Mouse (Mus musculus) c-Kit-positive CD71-positive TER-119-positive erythroid progenitor cells, embryonic 14.5 days (primary cell): Measurements from ENCODE around the gene Rpl41.
A peak's percentile ranks its signal among the peaks of the same experiment; 100 is the strongest.

Source experiments
- DNase-seq: peaks from one replicate; pipeline ENCODE4 v3.0.0-alpha.2; 2013; ENCODE audit warnings: low spot score

Rpl41 gene

DNA sequence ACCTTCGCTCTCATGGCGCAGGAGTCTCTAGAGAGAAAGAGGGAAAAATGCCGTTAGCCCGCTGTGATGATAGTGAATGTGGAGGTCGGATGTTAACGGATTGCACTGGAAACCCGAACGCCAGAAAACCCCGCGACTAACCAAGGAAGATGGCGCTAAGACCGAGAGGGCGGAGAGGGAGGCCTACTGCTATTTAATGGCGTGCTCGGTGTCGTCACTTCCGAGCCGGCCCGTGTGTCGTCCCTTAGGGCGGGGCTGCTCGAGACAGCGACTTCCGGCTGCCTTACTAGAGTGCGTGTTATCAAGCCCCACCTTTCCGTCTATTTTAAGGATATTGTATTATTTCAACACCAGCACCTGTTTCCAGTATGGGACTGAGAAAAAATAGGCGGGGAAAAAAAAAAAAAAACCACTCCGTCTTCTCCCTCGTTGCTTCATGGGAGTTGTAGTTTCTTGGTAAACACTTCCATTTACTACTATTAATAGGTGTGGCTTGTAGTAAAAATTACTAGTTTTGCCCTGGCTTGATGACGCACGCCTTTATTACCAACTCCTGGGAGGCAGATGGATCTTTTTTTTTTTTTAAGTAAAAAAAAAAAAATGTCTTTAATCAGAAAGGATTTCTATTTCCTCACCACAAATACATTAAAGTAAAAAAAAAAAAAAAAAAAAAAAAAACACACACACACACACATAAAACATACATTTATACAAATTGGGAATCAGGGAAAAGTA lies at the start of gene Rpl41:
TSS of gene Rpl41 (minus strand) at position 359 of the 735 bp plus-strand sequence.
- peak; percentile 92 for DNase-seq

- DNase-seq: no peak
Observed at GRCm38 (mm10) chr10:128598476-128598875, 49.4 kb upstream of the Rpl41 start.

- DNase-seq: no peak
Observed at GRCm38 (mm10) chr10:128592797-128593196, 43.7 kb upstream of the Rpl41 start.

DNA sequence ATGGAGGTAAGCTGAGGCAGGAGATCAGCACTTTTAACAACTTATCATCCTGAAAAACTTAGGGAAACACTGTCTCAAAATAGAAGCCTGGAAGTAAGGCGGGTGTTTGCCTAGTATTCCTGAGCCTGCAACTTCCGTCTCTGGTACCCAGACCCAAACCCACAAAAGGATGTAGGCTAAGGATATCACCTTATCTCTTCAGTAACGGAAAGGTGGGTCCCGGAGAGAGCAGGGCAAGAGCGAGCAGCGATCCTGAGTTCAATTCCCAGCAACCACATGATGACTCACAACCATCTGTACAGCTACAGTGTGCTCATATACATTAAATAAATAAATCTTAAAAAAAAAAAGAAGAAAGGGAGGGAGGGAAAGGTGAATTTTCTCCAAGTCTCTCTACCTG lies 42.3 kb upstream of the Rpl41 start:
- DNase-seq: no peak

GRCm38 (mm10) chr10:128590193-128590690 lies 41.1 kb upstream of the Rpl41 start:
- peak; percentile 33 for DNase-seq

- peak; percentile 17 for DNase-seq
Observed at GRCm38 (mm10) chr10:128589464-128590192, 40.5 kb upstream of the Rpl41 start, which contains the start of gene Erbb3. Erbb3 (minus strand) TSS chr10:128589652.

GRCm38 (mm10) chr10:128588775-128589463 lies 39.8 kb upstream of the Rpl41 start:
- no peak for DNase-seq

DNA sequence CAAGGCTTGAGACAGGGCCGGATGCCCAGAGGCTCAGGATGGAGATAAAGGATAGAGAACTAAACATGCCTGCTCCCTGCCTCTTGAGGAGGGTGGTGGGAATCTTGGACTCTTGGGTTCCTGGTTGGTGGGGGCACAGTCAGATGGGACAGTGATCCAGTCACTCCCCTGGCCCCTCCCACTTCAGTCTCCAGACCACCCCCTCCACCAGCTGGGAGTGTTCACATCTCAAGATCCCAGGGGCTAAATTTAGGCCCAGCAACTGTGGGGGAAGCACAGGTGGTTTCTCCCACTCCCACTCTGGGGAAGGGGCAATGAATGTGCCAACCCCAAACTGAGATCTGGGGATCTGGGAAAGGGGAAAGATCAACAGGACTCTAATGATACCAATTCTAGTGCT lies 39.0 kb upstream of the Rpl41 start:
- DNase-seq: no peak

DNA sequence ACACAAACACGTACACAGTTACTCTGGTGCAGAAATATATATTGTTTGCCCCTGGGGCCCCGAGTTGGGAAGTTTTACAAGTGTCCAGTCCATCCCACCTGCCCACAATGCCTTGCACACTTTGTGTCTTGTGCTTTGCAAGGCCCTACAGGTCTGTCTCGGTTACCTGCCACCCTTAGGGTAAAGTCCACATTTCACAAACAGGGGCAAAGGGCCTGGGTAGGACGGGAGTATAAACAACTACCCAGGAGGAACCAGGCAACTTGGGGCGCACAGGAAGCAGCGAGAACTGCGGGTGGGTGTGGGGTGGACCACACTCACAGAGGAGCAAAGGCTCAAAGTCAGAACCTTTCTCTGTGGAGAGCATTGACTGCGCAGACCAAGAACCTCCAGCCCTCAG lies 38.6 kb upstream of the Rpl41 start:
- no peak for DNase-seq

GRCm38 (mm10) chr10:128587120-128587519 lies 38.0 kb upstream of the Rpl41 start:
- no peak for DNase-seq

- no peak for DNase-seq
Observed at GRCm38 (mm10) chr10:128586546-128586945, 37.4 kb upstream of the Rpl41 start.

GRCm38 (mm10) chr10:128584386-128584785 lies 35.3 kb upstream of the Rpl41 start:
- no peak for DNase-seq

GRCm38 (mm10) chr10:128583644-128584043 lies 34.5 kb upstream of the Rpl41 start:
- DNase-seq: no peak

- DNase-seq: no peak
Observed at GRCm38 (mm10) chr10:128579731-128580130, 30.6 kb upstream of the Rpl41 start.

GRCm38 (mm10) chr10:128579298-128579697 lies 30.2 kb upstream of the Rpl41 start:
- no peak for DNase-seq

GRCm38 (mm10) chr10:128578330-128578729 lies 29.2 kb upstream of the Rpl41 start:
- no peak for DNase-seq

GRCm38 (mm10) chr10:128575063-128575462 lies 26.0 kb upstream of the Rpl41 start:
- peak; percentile 32 for DNase-seq

- DNase-seq: peak; percentile 94
Observed at GRCm38 (mm10) chr10:128565788-128566531, 16.9 kb upstream of the Rpl41 start, which contains the start of gene Pa2g4. Pa2g4 (minus strand) TSS chr10:128565987.

DNA sequence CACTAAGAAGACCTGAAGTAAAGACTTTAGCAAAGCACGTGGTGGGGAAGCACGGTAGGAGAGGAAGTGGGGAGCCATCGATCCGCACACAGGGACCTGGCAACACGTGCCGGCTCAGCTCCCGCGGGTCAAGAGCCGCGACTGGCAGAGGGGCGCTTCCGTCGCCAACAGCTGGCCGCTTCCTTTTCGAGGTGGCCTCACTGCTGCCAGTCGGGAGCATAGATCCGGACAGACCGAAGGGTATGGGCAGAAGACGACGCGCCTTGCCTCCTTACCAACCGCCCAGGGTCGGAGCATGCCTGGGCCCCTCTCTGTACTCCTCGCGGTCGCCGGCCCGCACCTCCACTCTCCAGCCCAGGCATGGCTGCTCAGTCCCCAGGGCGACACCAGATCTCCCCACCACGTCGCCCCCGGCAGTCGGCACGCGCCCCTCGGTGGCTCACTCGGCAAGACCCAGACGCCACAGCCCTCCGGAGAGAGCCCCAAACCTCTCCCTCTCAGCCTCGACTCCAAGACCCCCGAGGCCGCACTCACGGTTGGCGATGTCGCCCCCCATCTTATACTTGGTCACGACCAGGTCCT lies 16.2 kb upstream of the Rpl41 start:
- DNase-seq: no peak

DNA sequence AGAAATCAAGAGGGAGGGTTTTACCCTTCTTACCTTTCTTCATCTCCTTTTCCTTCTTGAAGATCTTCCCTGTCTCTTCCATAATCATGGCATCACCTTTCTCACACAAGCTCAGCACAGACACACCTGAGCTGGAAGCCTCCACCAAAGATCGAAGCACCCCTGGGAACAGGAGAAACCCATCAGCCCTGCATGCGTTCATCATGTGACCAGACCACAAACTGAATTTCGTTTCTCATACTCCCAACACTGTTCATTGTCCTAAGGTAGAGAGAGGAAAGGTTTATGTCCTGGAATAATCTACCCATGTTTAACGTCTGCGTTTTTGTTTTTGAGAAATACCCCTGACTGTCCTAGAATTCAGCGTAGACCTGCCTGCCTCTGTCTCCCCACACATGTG lies 14.4 kb upstream of the Rpl41 start:
- DNase-seq: no peak

GRCm38 (mm10) chr10:128556963-128557362 lies 7.9 kb upstream of the Rpl41 start:
- DNase-seq: no peak
